In the genomic region with DNA sequence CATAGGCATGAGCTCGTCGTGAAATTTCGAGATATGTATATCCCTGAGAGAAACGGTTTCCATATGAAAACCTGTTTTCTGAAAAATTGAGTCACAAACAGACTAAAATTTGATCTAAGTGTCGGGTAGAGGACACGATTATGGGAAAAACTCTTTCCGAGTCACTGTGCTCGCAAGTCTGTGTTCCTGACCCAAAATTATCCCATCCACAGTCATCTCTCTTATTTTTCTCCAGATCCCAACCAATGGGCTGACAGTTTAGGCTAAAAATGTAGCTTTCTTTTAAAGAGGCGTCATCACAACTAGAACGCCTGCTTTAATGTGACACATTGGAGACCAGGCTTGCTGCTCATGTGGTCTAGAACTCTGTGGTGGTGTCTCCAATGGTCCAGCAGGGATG, we compare ENCODE assay signal across 11 mouse cellular contexts.
"Had no signal": no experiment of that assay in that cellular context is flagged by ENCODE, and none has a peak within 500 bp of the region (broad histone marks: within the 10 kb centered on the region; RNA-seq: fewer than 3 reads in every experiment).

No protein-coding gene starts in this region.

- ATAC-seq: intestine, postnatal 0 days had no signal

- DNase-seq: kidney, adult 2 months; kidney, postnatal 25 days; layer of hippocampus, adult 9-11 months; liver, embryonic 13.5 days; lung, adult 2 months; lung, postnatal 14 days; lung, postnatal 4 days; midbrain, embryonic 14.5 days; thymus, adult 18-20 months; thymus, postnatal 36 days had no signal
